Mouse (Mus musculus): ENCODE results near the gene Trafd1. TPM values are rescaled to one million over a fixed set of nuclear protein-coding genes. Genes with fewer than 3 reads are reported as not detected.

Gene Trafd1
- polyA plus RNA-seq, 1 experiment from 2014 or later, result 80.9 TPM

GRCm38 (mm10) chr5:121387126-121387525 lies 1.7 kb upstream of the Trafd1 start:
- Histone ChIP-seq H3K27ac (ENCODE audit: low read length) (peak overlapping the region; percentile 92), H3K9ac (replicated peaks; ENCODE audit: low read depth) (no peak overlapping the region), H3K27me3 (replicated peaks; ENCODE audit: insufficient read depth, low read length) (no peaks in the 10 kb centered on the region), H3K4me1 (ENCODE audit: insufficient read depth, low read depth, low read length) (no peaks in the 10 kb centered on the region), H3K4me2 (replicated peaks; ENCODE audit: low read depth, low read length) (no peak overlapping the region), H3K4me3 (ENCODE audit: low read depth, low read length) (no peak overlapping the region), H3K36me3 (ENCODE audit: insufficient read depth, low read length) (no peaks in the 10 kb centered on the region; the same call in 1 of the 2 replicates), H3K9me3 (ENCODE audit: low read length) (no peaks in the 10 kb centered on the region)
- WGBS, result 45% methylated on average over 4 of the region's 4 CpGs
- peak; percentile 62 for DNase-seq (ENCODE audit: low spot score)
- no peak for TF ChIP-seq EP300 (IDR thresholded peaks at IDR 0.05)
- no peak for TF ChIP-seq CTCF (IDR thresholded peaks at IDR 0.05)
- no peak for ATAC-seq

DNA sequence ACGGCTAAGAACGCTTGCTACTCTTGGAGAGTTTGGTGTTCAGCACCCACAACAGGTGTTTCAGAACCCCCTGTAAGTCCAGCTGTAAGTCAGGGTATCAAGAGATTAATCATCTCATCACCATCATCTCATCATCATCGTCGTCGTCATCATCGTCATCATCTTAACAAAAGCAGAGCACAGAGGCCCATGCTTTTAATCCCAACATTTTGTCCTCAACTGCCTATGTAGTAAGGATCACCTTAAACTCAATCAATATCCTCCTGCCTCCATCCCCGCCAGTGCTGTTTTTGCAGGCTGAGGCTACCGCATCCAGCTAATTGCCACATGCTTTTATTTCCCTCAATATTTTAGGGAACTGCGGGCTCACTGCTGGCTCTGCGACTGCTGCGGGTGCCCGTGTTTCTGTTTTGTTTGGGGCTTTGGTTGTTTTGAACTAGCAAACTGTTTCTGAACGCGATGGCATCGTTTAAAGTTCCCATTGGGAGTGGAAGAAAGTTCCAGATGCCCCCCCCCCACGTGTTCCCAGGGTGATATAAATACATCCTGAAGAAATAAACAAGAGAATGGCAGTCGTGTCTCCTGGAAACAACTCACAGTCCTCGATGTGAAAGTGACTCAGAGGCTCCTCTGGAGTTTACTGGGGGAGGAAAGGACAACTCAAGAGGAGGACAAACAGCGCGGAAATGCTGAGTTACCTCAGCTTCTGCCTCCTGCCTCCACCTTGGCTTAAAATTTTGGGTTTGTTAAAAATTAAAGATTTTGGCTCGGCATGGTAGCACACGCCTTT lies 883 bp upstream of the Trafd1 start:
- Histone ChIP-seq H3K4me3 (ENCODE audit: low read depth, low read length) (peak overlapping the region; percentile 61; the same call in 1 of the 2 replicates), H3K27me3 (replicated peaks; ENCODE audit: insufficient read depth, low read length) (no peaks in the 10 kb centered on the region), H3K9ac (replicated peaks; ENCODE audit: low read depth) (no peak overlapping the region), H3K36me3 (ENCODE audit: insufficient read depth, low read length) (no peaks in the 10 kb centered on the region; the same call in 1 of the 2 replicates), H3K27ac (ENCODE audit: low read length) (peak overlapping the region; percentile 92), H3K9me3 (ENCODE audit: low read length) (no peaks in the 10 kb centered on the region), H3K4me2 (replicated peaks; ENCODE audit: low read depth, low read length) (peak overlapping the region; percentile 66), H3K4me1 (ENCODE audit: insufficient read depth, low read depth, low read length) (no peaks in the 10 kb centered on the region)
- TF ChIP-seq CTCF (IDR thresholded peaks at IDR 0.05), result no peak
- TF ChIP-seq EP300 (IDR thresholded peaks at IDR 0.05), result no peak
- DNase-seq (ENCODE audit: low spot score) (peak; percentile 80), ATAC-seq (no peak)
- WGBS, result 22% methylated on average over 22 of the region's 22 CpGs

DNA sequence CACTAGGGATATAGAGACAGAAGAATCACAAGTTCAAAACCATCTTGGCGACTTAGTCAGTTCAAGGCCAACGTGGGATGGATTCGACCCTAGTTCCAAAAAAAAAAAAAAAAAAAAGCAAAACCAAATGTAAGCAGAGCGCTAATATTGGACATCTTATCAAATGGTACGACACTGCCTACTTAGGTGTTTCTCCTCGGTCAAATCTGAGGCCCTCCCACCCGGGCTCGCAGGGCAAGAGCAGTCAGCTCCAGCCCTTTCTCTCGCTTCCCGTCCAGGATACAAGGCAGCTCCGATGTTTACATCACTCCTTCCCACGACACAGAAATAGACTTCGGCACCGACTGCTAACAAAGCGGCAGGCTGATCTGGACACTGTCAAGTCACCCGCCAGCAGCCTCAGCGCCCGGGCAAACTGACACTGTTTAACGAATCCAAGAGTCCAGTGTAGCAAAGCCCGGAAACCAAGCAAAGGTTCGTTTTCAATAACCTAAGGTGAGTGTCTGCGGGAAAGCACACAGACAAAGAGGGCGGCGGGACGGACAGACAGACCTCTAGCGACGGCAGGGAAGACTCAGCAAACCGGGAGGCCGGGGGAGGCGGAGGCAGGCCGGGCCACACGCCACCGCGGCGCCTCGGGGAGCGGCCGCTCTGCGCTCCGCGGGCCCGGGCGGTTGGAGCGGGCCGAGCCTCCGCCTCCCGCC lies 523 bp downstream of the Trafd1 start:
- H3K4me3 ChIP-seq (ENCODE audit: low read depth, low read length), result peak overlapping the region; percentile 61
- 1% methylated on average over 27 of the region's 47 CpGs for WGBS
- no peaks in the 10 kb centered on the region for H3K9me3 ChIP-seq (ENCODE audit: low read length)
- H3K4me2 ChIP-seq (replicated peaks; ENCODE audit: low read depth, low read length), result peak overlapping the region; percentile 66
- H3K27ac ChIP-seq (ENCODE audit: low read length), result peak overlapping the region; percentile 92
- H3K36me3 ChIP-seq (ENCODE audit: insufficient read depth, low read length), result peaks cover 5% of the 10 kb centered on the region
- H3K9ac ChIP-seq (replicated peaks; ENCODE audit: low read depth), result peak overlapping the region; percentile 75
- no peaks in the 10 kb centered on the region for H3K4me1 ChIP-seq (ENCODE audit: insufficient read depth, low read depth, low read length)
- H3K27me3 ChIP-seq (replicated peaks; ENCODE audit: insufficient read depth, low read length), result no peaks in the 10 kb centered on the region
- no peak for TF ChIP-seq EP300 (IDR thresholded peaks at IDR 0.05)
- TF ChIP-seq CTCF (IDR thresholded peaks at IDR 0.05), result no peak
- DNase-seq (ENCODE audit: low spot score) (peak; percentile 66), ATAC-seq (peak; percentile 48)

DNA sequence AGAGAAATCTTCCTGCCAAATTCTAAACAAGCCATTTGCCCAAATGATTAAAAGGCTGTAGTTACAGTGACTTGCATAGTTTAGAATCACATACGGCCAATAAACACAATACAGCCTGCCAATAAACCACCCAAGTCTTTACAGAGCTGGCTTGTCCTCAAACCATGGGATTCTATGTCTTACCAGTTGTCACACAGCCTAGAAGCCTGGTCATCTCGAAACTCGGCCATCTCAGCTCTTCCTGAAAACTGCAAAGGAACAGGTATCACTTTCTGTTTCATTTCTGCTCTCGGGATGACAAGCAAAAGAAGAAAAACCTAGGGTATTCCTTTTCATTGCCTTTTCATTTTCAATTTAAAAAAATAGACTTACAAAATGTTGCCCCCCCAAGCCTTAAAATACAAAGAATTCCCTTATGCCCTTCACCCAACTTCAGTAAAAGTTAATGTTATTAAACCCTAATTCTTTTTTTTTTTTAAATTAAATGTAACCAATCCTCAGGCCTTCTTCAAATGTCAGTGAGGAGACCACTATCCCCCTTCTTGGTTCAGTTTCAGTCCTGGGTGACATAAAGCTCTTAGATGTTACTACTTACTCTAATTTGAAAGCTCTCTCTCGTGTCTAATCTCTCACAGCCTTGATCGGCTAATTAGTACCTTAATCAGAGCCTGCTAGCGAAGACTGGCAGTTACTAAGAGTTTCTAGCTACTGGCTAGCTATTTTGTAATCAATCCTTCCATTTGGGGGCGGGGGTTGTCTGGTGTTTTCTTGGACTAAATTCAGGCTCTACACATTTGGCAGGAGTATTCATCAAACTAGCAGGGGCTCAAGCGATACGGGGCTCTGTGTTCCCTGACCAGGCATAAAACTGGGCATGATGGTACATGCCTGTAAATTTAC lies 1.3 kb downstream of the Trafd1 start:
- no peak for ATAC-seq
- peak overlapping the region; percentile 92 for H3K27ac ChIP-seq (ENCODE audit: low read length)

DNA sequence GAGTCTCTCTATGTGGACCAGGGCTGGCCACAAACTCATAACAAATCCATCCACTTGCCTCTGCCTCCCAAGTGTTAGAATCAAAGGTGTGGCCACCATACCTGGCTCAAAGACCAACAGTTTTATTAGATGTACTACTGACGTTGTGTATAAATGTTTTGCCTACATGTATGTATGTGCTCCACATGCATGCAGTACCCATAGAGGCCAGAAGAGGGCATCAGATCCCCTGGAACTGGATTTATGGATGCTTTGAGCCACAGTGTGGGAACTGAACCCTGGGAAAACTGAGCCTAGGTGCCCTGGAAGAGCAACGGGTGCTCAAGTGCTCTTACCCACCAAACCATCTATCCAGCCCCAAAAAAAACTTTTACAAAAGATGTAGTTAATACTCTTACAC lies 4.7 kb downstream of the Trafd1 start:
- DNase-seq (ENCODE audit: low spot score), result no peak
- Histone ChIP-seq H3K4me2 (replicated peaks; ENCODE audit: low read depth, low read length) (no peak overlapping the region), H3K27ac (ENCODE audit: low read length) (no peak overlapping the region), H3K4me3 (ENCODE audit: low read depth, low read length) (no peak overlapping the region), H3K9ac (replicated peaks; ENCODE audit: low read depth) (no peak overlapping the region), H3K36me3 (ENCODE audit: insufficient read depth, low read length) (peaks cover 35% of the 10 kb centered on the region), H3K27me3 (replicated peaks; ENCODE audit: insufficient read depth, low read length) (no peaks in the 10 kb centered on the region), H3K9me3 (ENCODE audit: low read length) (no peaks in the 10 kb centered on the region), H3K4me1 (ENCODE audit: insufficient read depth, low read depth, low read length) (no peaks in the 10 kb centered on the region)
- no peak for ATAC-seq
- 95% methylated on average over 2 of the region's 2 CpGs for WGBS
- TF ChIP-seq CTCF (IDR thresholded peaks at IDR 0.05) (peak; percentile 67), EP300 (IDR thresholded peaks at IDR 0.05) (no peak)

More for the DNA sequence above, 1.3 kb downstream of the Trafd1 start:
- Histone ChIP-seq H3K4me1 (ENCODE audit: insufficient read depth, low read depth, low read length) (no peaks in the 10 kb centered on the region), H3K4me3 (ENCODE audit: low read depth, low read length) (peak overlapping the region; percentile 61), H3K4me2 (replicated peaks; ENCODE audit: low read depth, low read length) (peak overlapping the region; percentile 66), H3K9ac (replicated peaks; ENCODE audit: low read depth) (no peak overlapping the region), H3K36me3 (ENCODE audit: insufficient read depth, low read length) (peaks cover 11% of the 10 kb centered on the region), H3K27me3 (replicated peaks; ENCODE audit: insufficient read depth, low read length) (no peaks in the 10 kb centered on the region), H3K9me3 (ENCODE audit: low read length) (no peaks in the 10 kb centered on the region)
- TF ChIP-seq CTCF (IDR thresholded peaks at IDR 0.05) (no peak), EP300 (IDR thresholded peaks at IDR 0.05) (no peak)
- 49% methylated on average over 10 of the region's 10 CpGs for WGBS
- DNase-seq (ENCODE audit: low spot score), result peak; percentile 49
